Mouse (Mus musculus) left cerebral cortex, adult 18-20 months (tissue): ENCODE results near the gene Rpn1. TPM values are rescaled to one million over a fixed set of nuclear protein-coding genes. Genes with fewer than 3 reads are reported as not detected.

Experiments used
- microRNA-seq, 2 experiments: library from miRNA; unstranded; fragments of <30 nt; microRNA quantifications; one replicate each; pipeline ENCODE4 v1.2.0; 2021
- total RNA-seq, 2 experiments: library from RNA; stranded (reverse); gene quantifications; 2 replicates each; pipeline ENCODE4 v1.2.3; 2021

Gene Rpn1
- total RNA-seq, 2 experiments from 2014 or later: 174 to 187 TPM

Small RNA genes within 50 kb of the gene (microRNA-seq; reads per million reads assigned to microRNA genes)
- 0 reads per million in 2 experiments for gene Mir6376

Other genes starting within 250 kb of the Rpn1 start
- 1 to 10 TPM in 1 of 2 experiments, under 1 TPM in 1; 0.53 to 2.2 TPM for gene Gm45140, start 248.7 kb upstream of the Rpn1 start, total RNA-seq
- gene Isy1, start 245.7 kb upstream of the Rpn1 start, total RNA-seq: 10 to 100 TPM; 28.0 to 34.2 TPM
- gene Cnbp, start 233.4 kb upstream of the Rpn1 start, total RNA-seq: 100 to 1,000 TPM; 276 to 291 TPM
- gene Copg1, start 196.7 kb upstream of the Rpn1 start, total RNA-seq: 100 to 1,000 TPM; 233 to 239 TPM
- gene Hmces, start 170.5 kb upstream of the Rpn1 start, total RNA-seq: 10 to 100 TPM; 27.8 to 28.9 TPM
- 10 to 100 TPM; 55.5 to 61.6 TPM for gene H1fx, start 102.8 kb upstream of the Rpn1 start, total RNA-seq
- 100 to 1,000 TPM; 341 to 343 TPM for gene Rab7, start 39.2 kb upstream of the Rpn1 start, total RNA-seq
- gene Gata2, start 109.4 kb downstream of the Rpn1 start, total RNA-seq: 1 to 10 TPM; 6.1 to 6.8 TPM
- not detected for gene Dnajb8, start 137.8 kb downstream of the Rpn1 start, total RNA-seq